Mouse (Mus musculus) CD4-positive, CD25-positive, alpha-beta regulatory T cell (primary cell): Measurements from ENCODE around the gene Msx2. TPM values are rescaled to one million over a fixed set of nuclear protein-coding genes. Genes with fewer than 3 reads are reported as not detected.

Experiments used
- polyA plus RNA-seq: library from polyadenylated mRNA; unstranded; fragments of 100-300 nt; shearing (Covaris generic); gene quantifications from one replicate; pipeline ENCODE4 v1.2.1, GENCODE M21; 2017

The Msx2 gene
- not detected for polyA plus RNA-seq

GRCm38 (mm10) chr13:53472614-53473124 lies at the start of gene Msx2:
TSS of gene Msx2 (minus strand) at chr13:53473074.

Other genes with a start within 250 kb of the Msx2 start
- gene Ror2, start 186.9 kb downstream of the Msx2 start, polyA plus RNA-seq, result not detected
- 43.7 TPM for gene Sptlc1, start 95.7 kb downstream of the Msx2 start, polyA plus RNA-seq